Mouse (Mus musculus) heart, adult 10 weeks (tissue): ENCODE results near the gene Traf6. TPM values are rescaled to one million over a fixed set of nuclear protein-coding genes. Genes with fewer than 3 reads are reported as not detected.

ENCODE experiments used
- polyA plus RNA-seq: library from polyadenylated mRNA; stranded (reverse); fragments of 350-450 nt; fragmentation: Illumina TruSeq; extraction: RNeasy Lipid Tissue Mini Kit (QIAGEN cat#74804); gene quantifications from one replicate; pipeline ENCODE4 v1.2.3, GENCODE M21; 2014; ENCODE audit warnings: low read depth, low replicate concordance

Traf6 gene
- polyA plus RNA-seq: 8.0 TPM

GRCm38 (mm10) chr2:101678236-101679021, at the start of gene Traf6:
Gene Traf6, plus strand, starts transcription at chr2:101678429.

GRCm38 (mm10) chr2:101649114-101649671, 29.0 kb upstream of the Traf6 start, which contains the start of the genes Rag1 and B230118H07Rik:
Gene Rag1, minus strand, starts transcription at chr2:101649501.
Gene B230118H07Rik, minus strand, starts transcription at chr2:101649532.

Other genes starting within 250 kb of the Traf6 start
- not detected for gene Rag2, start 53.7 kb upstream of the Traf6 start, polyA plus RNA-seq
- gene Rag1, start 28.9 kb upstream of the Traf6 start, polyA plus RNA-seq: not detected
- gene B230118H07Rik, start 28.9 kb upstream of the Traf6 start, polyA plus RNA-seq: 115 TPM
- gene Prr5l, start 204.6 kb downstream of the Traf6 start, polyA plus RNA-seq: 1.0 TPM
- 25.9 TPM for gene Commd9, start 207.8 kb downstream of the Traf6 start, polyA plus RNA-seq